Mouse (Mus musculus): ENCODE data around the gene Plce1. TPM values are rescaled to one million over a fixed set of nuclear protein-coding genes. Genes with fewer than 3 reads are reported as not detected.

The Plce1 gene
- polyA plus RNA-seq, 1 experiment from 2014 or later, result 9.2 TPM

GRCm38 (mm10) chr19:38507251-38507965 is 26.5 kb downstream of the Plce1 start:
- no peaks in the 10 kb centered on the region for H3K27me3 ChIP-seq (ENCODE audit: control insufficient read depth, insufficient read depth, low read length)
- H3K4me1 ChIP-seq (ENCODE audit: control insufficient read depth, insufficient read depth, low read length), result no peaks in the 10 kb centered on the region
- no peaks in the 10 kb centered on the region for H3K9me3 ChIP-seq (ENCODE audit: control insufficient read depth, low read depth, low read length)
- no peak overlapping the region for H3K4me3 ChIP-seq (ENCODE audit: low read depth, low read length)
- no peak overlapping the region for H3K9ac ChIP-seq (replicated peaks; ENCODE audit: low read depth, low read length)
- 74% methylated on average over 12 of the region's 12 CpGs for WGBS
- H3K4me2 ChIP-seq (replicated peaks; ENCODE audit: low read depth, low read length), result no peak overlapping the region
- no peaks in the 10 kb centered on the region for H3K36me3 ChIP-seq (ENCODE audit: control insufficient read depth, insufficient read depth, low read length)
- no peak for ATAC-seq (ENCODE audit: insufficient number of reproducible peaks, insufficient read depth, low FRiP score, low read depth)
- H3K27ac ChIP-seq (ENCODE audit: low read length), result no peak overlapping the region

DNA sequence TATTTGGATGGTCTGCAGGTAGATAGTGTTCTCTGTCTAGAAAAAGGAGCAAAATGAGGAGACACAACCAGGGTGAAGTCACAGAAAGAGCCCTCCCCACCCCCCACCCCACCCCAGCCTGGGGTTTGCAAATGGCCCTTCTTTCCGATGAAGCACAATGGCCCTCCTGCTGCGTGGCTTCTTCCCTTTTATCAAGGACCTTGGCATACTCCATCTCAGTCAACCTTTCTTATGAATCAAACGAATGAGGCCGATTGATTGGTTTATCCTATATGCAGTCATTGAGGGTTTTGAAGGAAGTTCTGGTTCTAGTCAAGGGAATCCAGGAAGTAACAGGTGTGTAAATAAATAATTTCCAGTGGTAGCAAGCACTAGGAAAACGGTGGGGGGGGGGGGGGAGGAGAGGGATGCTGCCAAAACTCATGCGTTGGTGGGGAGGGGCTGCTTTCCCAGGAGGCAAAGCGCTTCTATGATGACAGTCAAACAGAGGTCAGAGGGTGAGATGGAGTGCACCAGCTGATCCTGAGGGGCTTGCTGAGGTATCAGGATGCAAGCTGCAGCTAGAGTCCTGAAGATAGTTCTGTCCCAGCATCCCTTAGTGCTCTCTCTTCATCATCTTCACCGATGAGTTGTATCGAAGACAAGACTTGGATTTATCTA is 27.2 kb downstream of the Plce1 start:
- Histone ChIP-seq H3K36me3 (ENCODE audit: control insufficient read depth, insufficient read depth, low read length) (no peaks in the 10 kb centered on the region), H3K4me3 (ENCODE audit: low read depth, low read length) (no peak overlapping the region), H3K4me1 (ENCODE audit: control insufficient read depth, insufficient read depth, low read length) (no peaks in the 10 kb centered on the region), H3K4me2 (replicated peaks; ENCODE audit: low read depth, low read length) (no peak overlapping the region), H3K9me3 (ENCODE audit: control insufficient read depth, low read depth, low read length) (no peaks in the 10 kb centered on the region), H3K27me3 (ENCODE audit: control insufficient read depth, insufficient read depth, low read length) (no peaks in the 10 kb centered on the region), H3K9ac (replicated peaks; ENCODE audit: low read depth, low read length) (no peak overlapping the region), H3K27ac (ENCODE audit: low read length) (no peak overlapping the region)
- no peak for ATAC-seq (ENCODE audit: insufficient number of reproducible peaks, insufficient read depth, low FRiP score, low read depth)
- 71% methylated on average over 9 of the region's 9 CpGs for WGBS

DNA sequence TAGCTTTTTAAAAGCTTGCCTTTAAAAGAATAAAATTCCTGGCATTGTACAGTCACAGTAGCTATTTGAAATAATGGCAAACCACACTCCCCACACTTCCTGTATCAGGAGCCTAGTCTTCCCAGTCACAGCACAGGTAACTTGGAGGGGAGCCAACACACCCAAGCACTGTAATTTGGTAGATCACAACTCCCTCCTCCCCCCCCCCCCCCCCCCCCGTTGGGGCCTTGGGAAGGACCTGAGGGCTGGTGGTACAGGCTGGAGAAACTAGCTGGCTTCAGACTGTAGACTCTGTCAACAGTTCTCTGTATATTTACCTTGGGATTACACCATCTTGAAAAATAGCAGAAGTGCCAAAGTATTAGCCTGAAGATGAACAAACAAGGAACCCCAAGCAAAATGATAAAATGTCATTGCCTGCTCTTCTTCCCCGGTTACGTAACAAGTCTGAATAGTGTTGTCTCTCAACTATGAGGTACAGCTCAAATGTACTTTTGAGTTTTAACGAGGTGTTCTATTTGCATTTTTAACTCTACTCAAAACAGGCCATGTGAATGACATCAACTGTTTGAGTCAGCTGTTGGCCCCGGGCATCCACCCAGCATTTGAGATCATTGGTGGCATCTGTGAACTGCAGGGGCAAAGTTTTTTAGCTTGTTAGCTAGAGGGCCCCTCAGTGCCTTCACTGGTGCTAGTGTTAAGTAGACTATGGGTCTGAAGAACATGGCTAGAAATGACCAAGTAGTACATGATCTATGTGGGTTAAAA is 33.7 kb downstream of the Plce1 start:
- Histone ChIP-seq H3K4me1 (ENCODE audit: control insufficient read depth, insufficient read depth, low read length) (no peaks in the 10 kb centered on the region), H3K4me3 (ENCODE audit: low read depth, low read length) (no peak overlapping the region), H3K36me3 (ENCODE audit: control insufficient read depth, insufficient read depth, low read length) (no peaks in the 10 kb centered on the region), H3K27me3 (ENCODE audit: control insufficient read depth, insufficient read depth, low read length) (no peaks in the 10 kb centered on the region), H3K4me2 (replicated peaks; ENCODE audit: low read depth, low read length) (no peak overlapping the region), H3K9me3 (ENCODE audit: control insufficient read depth, low read depth, low read length) (no peaks in the 10 kb centered on the region), H3K27ac (ENCODE audit: low read length) (no peak overlapping the region), H3K9ac (replicated peaks; ENCODE audit: low read depth, low read length) (no peak overlapping the region)
- 0 out of 2 replicates have a peak, but pooled peaks have one; percentile 63 for ATAC-seq (ENCODE audit: insufficient number of reproducible peaks, insufficient read depth, low FRiP score, low read depth)
- WGBS, result 83% methylated on average over 5 of the region's 5 CpGs

DNA sequence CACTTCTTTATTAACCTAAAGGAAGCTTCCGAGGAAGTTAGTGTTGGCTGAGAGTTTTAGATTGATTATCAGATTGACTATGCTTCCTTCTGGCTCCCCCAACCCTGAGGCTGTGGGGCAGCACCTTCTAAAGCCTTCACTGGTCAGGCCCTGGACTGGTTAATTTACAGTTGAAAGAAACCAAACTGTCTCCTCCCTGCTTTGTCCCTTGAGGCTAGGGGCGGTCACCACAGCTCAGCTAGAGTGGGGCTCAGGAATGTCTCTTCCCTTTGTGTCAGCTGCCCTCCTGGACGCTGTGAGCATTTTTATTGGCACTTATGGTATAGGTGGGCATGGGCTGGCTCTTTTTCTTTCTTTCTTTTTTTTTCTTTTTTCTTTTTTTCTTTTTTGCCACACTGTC is 45.9 kb downstream of the Plce1 start:
- Histone ChIP-seq H3K4me3 (ENCODE audit: low read depth, low read length) (no peak overlapping the region), H3K9ac (replicated peaks; ENCODE audit: low read depth, low read length) (no peak overlapping the region), H3K4me1 (ENCODE audit: control insufficient read depth, insufficient read depth, low read length) (no peaks in the 10 kb centered on the region), H3K9me3 (ENCODE audit: control insufficient read depth, low read depth, low read length) (peaks cover 5% of the 10 kb centered on the region; the same call in 1 of the 2 replicates), H3K4me2 (replicated peaks; ENCODE audit: low read depth, low read length) (no peak overlapping the region), H3K27ac (ENCODE audit: low read length) (no peak overlapping the region), H3K27me3 (ENCODE audit: control insufficient read depth, insufficient read depth, low read length) (no peaks in the 10 kb centered on the region), H3K36me3 (ENCODE audit: control insufficient read depth, insufficient read depth, low read length) (no peaks in the 10 kb centered on the region; the same call in 1 of the 2 replicates)
- WGBS, result 43% methylated on average over 3 of the region's 3 CpGs
- no peak for ATAC-seq (ENCODE audit: insufficient number of reproducible peaks, insufficient read depth, low FRiP score, low read depth)

DNA sequence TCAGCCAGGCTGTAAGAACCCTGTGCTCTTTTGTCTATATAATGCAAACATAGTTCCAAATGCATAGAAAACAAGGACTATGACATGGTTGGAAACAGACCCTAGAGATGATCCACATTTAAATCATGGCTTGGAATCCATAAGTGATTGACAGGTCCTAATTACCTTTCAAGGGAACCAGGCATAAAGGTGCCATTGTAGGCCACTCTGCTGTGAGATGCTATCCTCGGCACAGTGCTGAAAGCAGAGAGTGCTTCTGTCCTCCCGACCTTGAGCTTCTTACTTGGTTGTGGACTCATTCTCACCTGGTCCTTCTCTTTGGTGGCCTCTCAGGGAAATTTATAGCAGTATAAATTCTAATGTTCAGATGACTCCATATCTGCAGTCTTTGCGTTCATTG is 46.6 kb downstream of the Plce1 start:
- no peak overlapping the region for H3K27ac ChIP-seq (ENCODE audit: low read length)
- peaks cover 5% of the 10 kb centered on the region; the same call in 1 of the 2 replicates for H3K9me3 ChIP-seq (ENCODE audit: control insufficient read depth, low read depth, low read length)
- 67% methylated on average over 3 of the region's 3 CpGs for WGBS
- no peak for ATAC-seq (ENCODE audit: insufficient number of reproducible peaks, insufficient read depth, low FRiP score, low read depth)
- H3K4me2 ChIP-seq (replicated peaks; ENCODE audit: low read depth, low read length), result no peak overlapping the region
- H3K4me3 ChIP-seq (ENCODE audit: low read depth, low read length), result no peak overlapping the region
- no peaks in the 10 kb centered on the region for H3K4me1 ChIP-seq (ENCODE audit: control insufficient read depth, insufficient read depth, low read length)
- H3K27me3 ChIP-seq (ENCODE audit: control insufficient read depth, insufficient read depth, low read length), result no peaks in the 10 kb centered on the region
- H3K9ac ChIP-seq (replicated peaks; ENCODE audit: low read depth, low read length), result no peak overlapping the region
- no peaks in the 10 kb centered on the region; the same call in 1 of the 2 replicates for H3K36me3 ChIP-seq (ENCODE audit: control insufficient read depth, insufficient read depth, low read length)

GRCm38 (mm10) chr19:38533230-38533629 is 52.3 kb downstream of the Plce1 start:
- ATAC-seq (ENCODE audit: insufficient number of reproducible peaks, insufficient read depth, low FRiP score, low read depth), result no peak
- Histone ChIP-seq H3K4me3 (ENCODE audit: low read depth, low read length) (no peak overlapping the region), H3K4me2 (replicated peaks; ENCODE audit: low read depth, low read length) (no peak overlapping the region), H3K4me1 (ENCODE audit: control insufficient read depth, insufficient read depth, low read length) (no peaks in the 10 kb centered on the region), H3K27me3 (ENCODE audit: control insufficient read depth, insufficient read depth, low read length) (no peaks in the 10 kb centered on the region), H3K9me3 (ENCODE audit: control insufficient read depth, low read depth, low read length) (no peaks in the 10 kb centered on the region), H3K27ac (ENCODE audit: low read length) (no peak overlapping the region), H3K36me3 (ENCODE audit: control insufficient read depth, insufficient read depth, low read length) (no peaks in the 10 kb centered on the region), H3K9ac (replicated peaks; ENCODE audit: low read depth, low read length) (no peak overlapping the region)
- 80% methylated on average over 5 of the region's 5 CpGs for WGBS

- Histone ChIP-seq H3K4me1 (ENCODE audit: control insufficient read depth, insufficient read depth, low read length) (no peaks in the 10 kb centered on the region), H3K4me2 (replicated peaks; ENCODE audit: low read depth, low read length) (no peak overlapping the region), H3K36me3 (ENCODE audit: control insufficient read depth, insufficient read depth, low read length) (no peaks in the 10 kb centered on the region), H3K27ac (ENCODE audit: low read length) (no peak overlapping the region), H3K9ac (replicated peaks; ENCODE audit: low read depth, low read length) (no peak overlapping the region), H3K4me3 (ENCODE audit: low read depth, low read length) (no peak overlapping the region), H3K9me3 (ENCODE audit: control insufficient read depth, low read depth, low read length) (no peaks in the 10 kb centered on the region), H3K27me3 (ENCODE audit: control insufficient read depth, insufficient read depth, low read length) (no peaks in the 10 kb centered on the region)
- ATAC-seq (ENCODE audit: insufficient number of reproducible peaks, insufficient read depth, low FRiP score, low read depth), result no peak
- WGBS, result 66% methylated on average over 3 of the region's 3 CpGs
These were observed 58.4 kb downstream of the Plce1 start for GRCm38 (mm10) chr19:38539338-38539737.

DNA sequence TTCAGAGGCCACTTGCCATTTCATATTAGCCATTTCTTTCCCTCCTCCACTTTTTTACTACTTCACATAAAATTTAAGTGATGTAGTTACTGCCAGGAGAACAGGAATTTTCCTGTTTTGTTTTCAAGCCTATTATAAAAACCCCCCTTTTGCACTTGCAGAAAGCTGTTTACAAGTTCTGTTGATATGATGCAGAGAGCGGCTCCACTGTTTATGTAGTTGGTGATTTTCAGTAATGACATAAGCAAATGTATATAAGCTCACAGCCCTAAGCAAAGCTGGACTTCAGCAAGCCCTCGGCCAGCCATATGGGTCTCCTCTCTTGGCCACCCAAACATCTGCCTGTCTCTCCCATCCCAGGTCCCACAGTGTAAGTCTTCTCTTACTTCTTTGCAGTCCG is 59.6 kb downstream of the Plce1 start:
- no peaks in the 10 kb centered on the region for H3K36me3 ChIP-seq (ENCODE audit: control insufficient read depth, insufficient read depth, low read length)
- 74% methylated on average over 3 of the region's 3 CpGs for WGBS
- no peak overlapping the region for H3K4me2 ChIP-seq (replicated peaks; ENCODE audit: low read depth, low read length)
- no peak for ATAC-seq (ENCODE audit: insufficient number of reproducible peaks, insufficient read depth, low FRiP score, low read depth)
- no peak overlapping the region for H3K4me3 ChIP-seq (ENCODE audit: low read depth, low read length)
- no peaks in the 10 kb centered on the region for H3K4me1 ChIP-seq (ENCODE audit: control insufficient read depth, insufficient read depth, low read length)
- no peaks in the 10 kb centered on the region for H3K9me3 ChIP-seq (ENCODE audit: control insufficient read depth, low read depth, low read length)
- H3K27ac ChIP-seq (ENCODE audit: low read length), result no peak overlapping the region
- H3K27me3 ChIP-seq (ENCODE audit: control insufficient read depth, insufficient read depth, low read length), result no peaks in the 10 kb centered on the region
- no peak overlapping the region for H3K9ac ChIP-seq (replicated peaks; ENCODE audit: low read depth, low read length)

All from stomach, embryonic 14.5 days (tissue).